Mouse (Mus musculus) spleen, postnatal 4 days (tissue): ENCODE data around the gene Macrod2.

Experiments used
- DNase-seq, 2 experiments: peaks; one replicate each; pipeline ENCODE4 v3.0.0; 2022; ENCODE audit warnings: low spot score in 2 of 2

Macrod2 gene

GRCm38 (mm10) chr2:140395179-140395578 is at the start of gene Macrod2:
Gene Macrod2, plus strand, starts transcription at chr2:140395309.
- DNase-seq = peak; percentile 91 to 95

DNA sequence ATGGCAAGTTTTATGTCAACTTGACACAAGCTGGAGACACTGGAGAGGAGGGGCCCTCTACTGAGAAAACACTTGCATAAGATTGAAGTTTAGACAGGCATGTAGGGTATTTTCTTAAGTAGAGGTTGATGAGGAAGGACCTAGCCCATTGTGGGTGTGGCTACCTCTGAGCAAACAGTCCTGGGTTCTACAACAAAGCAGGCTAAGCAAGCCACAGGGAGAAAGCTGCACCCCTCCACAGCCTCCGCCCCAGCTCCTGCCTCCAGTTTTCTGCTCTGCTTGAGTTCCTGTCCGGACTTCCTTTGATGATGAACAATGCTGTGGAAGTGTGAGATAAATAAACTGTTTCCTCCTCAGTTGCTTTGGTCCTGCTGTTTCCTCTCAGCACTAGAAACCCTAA is 35.2 kb upstream of the Macrod2 start:
- no peak for DNase-seq

GRCm38 (mm10) chr2:140364804-140365203 is 30.3 kb upstream of the Macrod2 start:
- no peak for DNase-seq

- DNase-seq = no peak
Measured at GRCm38 (mm10) chr2:140389525-140389924, 5.6 kb upstream of the Macrod2 start, which contains the start of gene Sel1l2. Gene Sel1l2, minus strand, starts transcription at chr2:140389706.

- DNase-seq = peak; percentile 17 to 69
Measured at GRCm38 (mm10) chr2:140395744-140396231, 679 bp downstream of the Macrod2 start.

DNA sequence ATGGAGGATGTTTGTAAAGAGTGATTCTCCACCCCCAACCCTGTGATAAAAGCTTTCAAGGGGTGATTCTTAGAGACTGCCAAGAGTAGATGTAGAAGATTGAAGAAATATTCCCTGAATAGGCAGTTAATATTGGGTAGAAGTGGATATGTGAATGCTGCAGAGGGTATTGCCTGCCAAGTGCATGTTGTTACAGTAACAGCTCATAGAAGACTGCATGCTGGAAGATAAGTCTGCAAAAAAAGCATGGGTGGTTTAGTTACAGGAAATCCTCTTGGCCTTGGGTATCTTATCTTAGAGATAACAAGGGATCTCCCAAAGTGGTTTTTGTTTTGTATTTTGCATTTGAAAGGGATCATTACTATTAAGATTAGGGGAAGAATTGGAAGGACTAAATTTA is 30.7 kb downstream of the Macrod2 start:
- DNase-seq = no peak

GRCm38 (mm10) chr2:140427283-140427682 is 32.2 kb downstream of the Macrod2 start:
- DNase-seq = no peak

DNA sequence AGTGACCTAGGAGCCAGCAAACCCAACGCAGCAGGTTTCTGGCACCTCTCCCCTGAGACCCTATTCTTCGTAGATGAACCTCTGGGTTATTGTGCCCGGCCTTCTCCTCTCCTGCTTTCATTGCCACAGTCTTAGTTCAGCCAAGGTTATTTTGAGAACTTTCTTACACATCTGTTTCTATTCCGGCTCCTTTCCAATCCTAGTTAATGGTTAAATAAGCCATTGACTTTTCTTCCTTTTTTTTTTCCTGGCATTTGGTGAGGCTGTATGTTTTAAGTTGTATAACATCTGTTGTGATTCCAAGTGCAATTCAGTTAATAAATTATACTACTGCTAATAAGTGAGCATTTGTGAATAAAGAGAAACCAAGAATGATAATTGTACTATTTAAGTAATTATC is 44.0 kb downstream of the Macrod2 start:
- no peak for DNase-seq

DNA sequence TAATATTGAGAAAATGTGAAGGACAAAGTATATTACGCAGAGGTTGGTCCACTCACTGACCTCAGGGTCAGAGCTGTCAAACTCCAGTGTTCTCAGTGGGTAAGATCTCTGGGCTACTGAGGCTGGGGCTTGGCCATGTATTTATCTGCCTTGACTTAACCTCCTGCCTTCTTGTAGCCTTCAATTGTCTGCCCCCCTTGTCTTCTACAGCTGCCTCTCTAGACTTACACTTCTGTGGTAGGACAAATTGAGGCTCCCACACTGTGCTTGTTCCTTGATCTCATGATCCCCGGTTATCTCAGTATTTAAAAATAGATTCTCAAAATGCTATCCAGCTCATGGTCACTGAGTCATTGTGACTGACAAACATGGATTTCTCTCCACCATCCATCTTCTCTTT is 53.5 kb downstream of the Macrod2 start:
- no peak for DNase-seq

- no peak for DNase-seq
Measured at GRCm38 (mm10) chr2:140475770-140476169, 80.7 kb downstream of the Macrod2 start.

DNA sequence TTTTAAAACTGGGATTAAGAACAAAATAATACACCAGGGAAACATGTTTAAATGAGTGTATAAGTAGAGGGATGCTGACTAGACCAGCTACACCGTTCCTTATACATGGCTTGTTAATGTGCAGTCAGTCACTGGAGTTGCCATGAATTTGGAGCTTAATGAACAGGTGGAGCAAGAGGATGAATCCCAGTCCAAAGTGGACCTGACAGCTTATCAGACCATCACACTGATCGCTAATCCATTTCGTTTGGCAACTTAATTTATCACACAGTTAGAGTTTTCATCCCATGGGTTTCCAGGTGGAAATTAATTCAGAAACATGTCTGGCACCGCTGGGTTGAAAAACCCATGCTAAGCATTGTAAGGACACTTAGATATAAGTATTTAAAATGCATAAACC is 81.8 kb downstream of the Macrod2 start:
- DNase-seq = no peak

DNA sequence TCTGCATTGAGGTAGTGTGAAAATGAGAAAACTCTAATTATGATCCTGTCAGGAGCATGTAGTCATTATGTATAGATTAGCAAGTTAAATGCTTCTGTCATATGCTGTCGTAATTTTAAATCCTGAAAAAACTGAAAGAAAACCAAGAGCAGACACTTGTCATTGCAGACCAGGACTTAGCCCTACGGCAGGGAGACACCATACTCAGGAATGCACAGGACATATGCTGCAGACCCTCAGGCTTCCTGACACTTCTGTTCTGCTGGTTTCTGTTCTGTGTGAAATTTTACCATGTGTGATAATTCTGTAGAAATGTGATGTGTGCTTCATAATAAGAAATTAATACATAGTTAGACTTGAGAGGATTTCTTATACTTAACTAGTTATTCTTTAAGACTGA is 87.5 kb downstream of the Macrod2 start:
- no peak for DNase-seq

- DNase-seq = no peak
Measured at GRCm38 (mm10) chr2:140497688-140498087, 102.6 kb downstream of the Macrod2 start.

- DNase-seq = no peak
Measured at GRCm38 (mm10) chr2:140500951-140501350, 105.8 kb downstream of the Macrod2 start.

DNA sequence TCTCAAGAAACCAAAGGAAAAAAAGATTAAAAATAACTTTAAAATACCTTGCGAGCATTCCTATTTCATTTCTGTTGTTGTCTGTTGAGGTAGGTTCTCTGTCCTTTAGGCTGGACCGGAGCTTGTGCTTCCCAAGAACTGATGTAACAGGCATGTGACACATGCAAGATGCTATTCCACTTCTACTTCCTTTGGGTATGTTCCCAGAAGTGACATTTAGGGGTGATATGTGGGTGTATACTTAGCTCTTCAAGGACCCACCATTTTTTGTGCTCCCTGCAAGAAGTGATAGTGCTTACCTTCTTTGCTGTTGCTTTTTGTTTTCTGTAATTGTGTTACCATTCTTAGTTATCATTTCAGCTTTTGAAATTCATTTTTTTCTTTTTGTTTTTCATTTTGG is 126.4 kb downstream of the Macrod2 start:
- DNase-seq = no peak

DNA sequence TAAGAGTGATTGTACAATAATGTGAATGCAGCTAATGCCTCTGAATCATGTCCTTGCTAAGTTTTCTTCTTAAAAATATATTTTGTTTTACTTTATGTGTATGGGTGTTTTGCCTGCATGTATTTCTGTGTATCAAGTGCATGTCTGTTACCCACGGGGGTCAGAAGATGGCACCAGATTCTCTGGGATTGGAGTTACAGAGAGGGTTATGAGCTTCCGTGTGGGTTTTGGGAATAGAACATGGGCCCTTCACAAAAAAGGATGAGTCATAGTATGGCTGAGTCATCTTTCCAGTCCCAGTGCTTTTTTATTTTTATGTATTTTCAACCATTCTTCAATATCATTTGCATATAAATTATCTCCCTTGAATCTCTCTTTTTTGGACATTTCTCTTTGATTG is 135.1 kb downstream of the Macrod2 start:
- DNase-seq = no peak

- DNase-seq = no peak
Measured at GRCm38 (mm10) chr2:140532024-140532423, 136.9 kb downstream of the Macrod2 start.

DNA sequence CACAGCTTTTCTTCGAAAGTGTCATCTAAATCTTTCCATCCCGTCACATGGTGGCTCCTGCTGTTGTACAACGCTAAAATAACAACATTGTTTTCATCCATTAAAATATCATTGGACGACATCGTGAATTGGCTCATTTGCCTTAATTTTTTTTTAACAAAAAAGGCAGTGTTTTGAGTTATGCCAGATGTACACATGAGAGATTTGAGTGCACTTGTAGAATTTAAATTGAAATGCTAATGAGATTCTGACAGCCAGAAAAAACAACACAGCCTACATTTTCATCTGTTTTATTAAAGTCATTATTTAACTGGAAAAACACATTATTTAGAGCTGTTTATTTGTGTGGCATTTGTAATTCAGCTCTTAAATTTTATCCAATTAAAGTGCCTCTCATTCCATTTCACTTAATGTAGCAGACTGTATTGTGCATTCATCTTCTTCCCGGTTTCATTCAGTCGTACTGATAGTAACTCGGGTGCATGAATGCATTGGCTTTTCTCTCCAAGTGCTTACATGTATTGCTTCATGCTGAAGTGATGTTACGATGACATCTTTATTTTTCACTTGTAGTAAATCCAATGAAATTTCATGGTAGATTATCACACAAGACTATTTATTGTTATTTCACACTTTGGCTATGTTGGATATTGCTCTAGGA is 137.9 kb downstream of the Macrod2 start:
- no peak for DNase-seq

GRCm38 (mm10) chr2:140533621-140534020 is 138.5 kb downstream of the Macrod2 start:
- no peak for DNase-seq

DNA sequence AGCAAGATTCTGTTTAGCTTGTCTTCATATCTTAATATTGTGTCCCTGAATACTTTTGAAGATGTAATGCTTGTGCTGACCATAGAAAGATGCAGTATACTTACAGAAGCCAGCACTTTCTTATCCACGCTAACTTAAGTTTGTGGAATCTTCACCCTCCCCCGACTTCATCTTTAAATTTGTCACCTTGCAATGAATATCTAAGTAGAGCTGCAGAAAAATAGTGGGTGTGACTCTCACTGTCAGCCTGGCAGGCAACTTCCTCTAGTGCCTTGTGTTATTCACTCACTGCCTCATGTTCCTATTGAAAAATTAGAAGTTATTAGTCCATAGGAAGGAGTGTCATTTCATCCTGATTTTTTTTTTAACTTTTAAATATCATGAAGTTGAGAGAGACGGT is 139.5 kb downstream of the Macrod2 start:
- no peak for DNase-seq

GRCm38 (mm10) chr2:140535832-140536571 is 140.9 kb downstream of the Macrod2 start:
- no peak for DNase-seq

- DNase-seq = no peak
Measured at GRCm38 (mm10) chr2:140549286-140549685, 154.2 kb downstream of the Macrod2 start.

- DNase-seq = no peak
Measured at GRCm38 (mm10) chr2:140561426-140561825, 166.3 kb downstream of the Macrod2 start.
